Mouse (Mus musculus) embryonic fibroblast, embryonic 13.5 days (primary cell): ENCODE measurements around the gene Vps16.

Source experiments
- CTCF ChIP-seq: IDR thresholded peaks from 2 replicates; pipeline ENCODE4 v1.5.1; 2011; ENCODE audit warnings: mild to moderate bottlenecking, control low read depth, low read length, moderate library complexity, borderline replicate concordance; ENCODE audit not compliant: insufficient read depth
- POLR2A ChIP-seq: IDR thresholded peaks from 2 replicates; pipeline ENCODE4 v1.6.1; 2011; ENCODE audit warnings: low read depth, mild to moderate bottlenecking, control low read depth, low read length, moderate library complexity

DNA sequence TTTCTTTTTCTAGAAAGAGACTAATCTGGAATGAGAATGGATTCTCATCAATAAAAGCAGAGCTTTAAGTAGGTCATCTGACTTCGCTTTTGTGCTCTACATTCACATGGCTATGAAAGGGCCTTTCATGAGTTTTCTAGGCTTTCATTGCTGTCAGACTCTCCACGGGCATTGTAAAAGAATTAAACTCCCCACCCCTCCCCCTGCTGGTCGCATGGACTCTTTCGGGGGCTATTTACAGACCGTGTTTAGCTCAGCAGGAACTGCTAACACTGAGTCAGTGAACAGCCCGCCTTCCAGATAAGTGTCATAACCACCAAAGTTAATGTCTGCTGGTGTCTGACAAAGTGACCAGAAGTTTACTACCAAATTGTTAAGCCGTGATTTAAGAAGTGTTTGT is 67.4 kb downstream of the Vps16 start:
- TF ChIP-seq CTCF (no peak), POLR2A (no peak)
